Mouse (Mus musculus): ENCODE measurements around the gene Pate4. TPM values are rescaled to one million over a fixed set of nuclear protein-coding genes. Genes with fewer than 3 reads are reported as not detected.
"Not testable (repeated sequence)": the region's sequence is repeated elsewhere in the genome, so short reads cannot be mapped to it uniquely, and the experiment has no call there.

Gene Pate4
- total RNA-seq (2014; fragmentation: Nextera tagmentation) (not detected in 2 replicates), total RNA-seq (2017) (not detected in 2 replicates)

DNA sequence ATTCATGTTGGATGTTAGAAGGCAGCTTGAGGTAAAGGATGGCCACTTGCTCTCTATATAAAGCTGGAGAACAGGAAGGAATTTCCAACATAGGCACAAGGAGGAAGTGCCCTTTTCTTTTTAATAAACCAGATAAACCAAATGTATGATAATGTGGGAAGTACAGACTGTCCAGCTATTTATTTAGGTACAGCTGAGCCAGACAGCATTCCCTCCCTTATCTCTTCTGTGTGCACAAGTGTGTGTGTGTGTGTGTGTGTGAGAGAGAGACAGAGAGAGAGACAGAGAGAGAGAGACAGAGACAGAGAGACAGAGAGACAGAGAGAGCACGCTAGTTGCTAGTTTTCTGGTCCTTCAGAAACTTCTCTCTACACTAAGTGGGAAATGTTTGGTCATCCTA lies at the start of gene Pate4:
Gene Pate4 (minus strand): TSS at position 101 of the 400 bp plus-strand sequence.
- no peak for ATAC-seq (replicated peaks; ENCODE audit: poor library complexity, severe bottlenecking)

DNA sequence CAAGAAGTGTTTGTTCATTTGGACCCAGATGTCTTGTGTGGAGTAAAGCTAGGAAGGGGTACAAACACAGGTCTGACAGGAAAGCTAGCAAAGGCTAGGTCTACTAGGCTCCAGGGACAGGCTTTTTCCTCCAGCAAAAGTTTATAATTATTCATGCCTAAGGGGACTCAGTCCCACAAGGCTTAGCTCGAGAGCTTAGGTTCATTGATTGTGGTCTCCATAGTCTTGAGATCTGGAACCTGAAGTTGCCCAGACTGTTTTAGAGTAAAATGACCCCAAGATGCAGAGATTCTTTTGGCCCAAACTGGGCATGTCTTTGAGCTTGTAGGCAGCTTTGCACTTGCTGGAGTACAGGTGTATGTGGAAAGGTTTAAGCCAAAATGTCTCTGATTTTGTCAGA lies 36.4 kb upstream of the Pate4 start, which contains the start of gene Pate3:
Gene Pate3 (minus strand): TSS at position 101 of the 400 bp plus-strand sequence.
- ATAC-seq (replicated peaks; ENCODE audit: poor library complexity, severe bottlenecking), result no peak

DNA sequence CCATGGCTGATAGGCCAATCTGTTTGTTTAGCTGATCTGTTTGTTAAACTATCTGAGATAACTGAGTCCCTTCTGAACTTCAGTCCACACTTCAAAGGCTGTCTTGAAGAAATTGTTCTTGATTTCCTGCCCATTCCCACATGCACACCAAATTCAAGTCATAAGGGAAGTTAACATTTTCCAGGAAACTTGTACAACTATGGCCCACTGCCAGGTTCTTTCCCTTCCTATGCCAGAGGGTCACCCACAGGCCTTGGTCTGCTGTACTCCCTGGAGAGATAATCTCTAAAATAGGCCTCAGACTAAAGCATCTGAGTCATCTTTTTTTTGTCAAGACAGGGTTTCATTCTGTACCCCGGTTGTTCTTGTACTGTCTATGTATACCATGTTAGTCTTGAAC lies 21.2 kb upstream of the Pate4 start:
- ATAC-seq (replicated peaks; ENCODE audit: poor library complexity, severe bottlenecking), result no peak

DNA sequence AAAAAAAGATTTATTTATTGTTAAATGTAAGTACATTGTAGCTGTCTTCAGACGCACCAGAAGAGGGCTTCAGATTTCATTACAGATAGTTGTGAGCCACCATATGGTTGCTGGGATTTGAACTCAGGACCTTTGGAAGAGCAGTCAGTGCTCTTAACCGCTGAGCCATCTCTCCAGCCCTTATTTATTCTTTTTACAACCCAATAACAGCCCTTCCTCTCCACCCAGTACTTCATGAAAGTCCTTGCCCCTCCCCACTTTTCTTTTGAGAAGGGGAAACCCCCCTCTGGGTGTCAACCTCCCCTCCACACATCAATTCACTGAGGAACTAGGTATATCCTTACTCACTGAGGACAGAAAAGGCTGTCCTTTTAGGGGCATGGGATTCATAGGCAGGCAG lies 5.0 kb upstream of the Pate4 start:
- not testable (repeated sequence) for ATAC-seq (replicated peaks; ENCODE audit: poor library complexity, severe bottlenecking)

GRCm38 (mm10) chr9:35614005-35614404 lies 2.3 kb upstream of the Pate4 start:
- ATAC-seq (replicated peaks; ENCODE audit: poor library complexity, severe bottlenecking), result no peak; the same call in 1 of the 2 replicates

- ATAC-seq (replicated peaks; ENCODE audit: poor library complexity, severe bottlenecking), result no peak
These were observed 3.9 kb downstream of the Pate4 start for GRCm38 (mm10) chr9:35607647-35608405.

DNA sequence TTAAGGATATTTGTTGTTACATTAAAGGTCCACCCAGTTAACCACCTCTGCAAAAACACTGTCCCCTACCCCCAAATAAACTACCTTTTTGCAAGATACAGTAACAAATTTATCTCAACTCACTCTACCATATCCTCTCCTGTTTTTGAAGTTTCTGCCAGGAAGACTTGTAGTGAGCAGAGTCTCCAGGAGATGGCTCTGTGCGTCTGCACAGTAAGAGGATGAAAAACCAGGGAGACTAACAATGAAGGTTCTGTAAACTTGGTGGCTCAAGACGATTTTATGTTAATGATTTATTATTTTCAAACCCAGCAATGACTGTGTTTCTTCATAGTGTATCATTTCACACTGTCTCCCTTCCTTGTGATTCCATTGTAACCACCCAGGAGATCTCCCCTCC lies 18.8 kb downstream of the Pate4 start:
- ATAC-seq (replicated peaks; ENCODE audit: poor library complexity, severe bottlenecking), result peak; percentile 56

- ATAC-seq (replicated peaks; ENCODE audit: poor library complexity, severe bottlenecking), result peak; percentile 65; the same call in 1 of the 2 replicates
These were observed 24.1 kb downstream of the Pate4 start for GRCm38 (mm10) chr9:35587674-35588073.

DNA sequence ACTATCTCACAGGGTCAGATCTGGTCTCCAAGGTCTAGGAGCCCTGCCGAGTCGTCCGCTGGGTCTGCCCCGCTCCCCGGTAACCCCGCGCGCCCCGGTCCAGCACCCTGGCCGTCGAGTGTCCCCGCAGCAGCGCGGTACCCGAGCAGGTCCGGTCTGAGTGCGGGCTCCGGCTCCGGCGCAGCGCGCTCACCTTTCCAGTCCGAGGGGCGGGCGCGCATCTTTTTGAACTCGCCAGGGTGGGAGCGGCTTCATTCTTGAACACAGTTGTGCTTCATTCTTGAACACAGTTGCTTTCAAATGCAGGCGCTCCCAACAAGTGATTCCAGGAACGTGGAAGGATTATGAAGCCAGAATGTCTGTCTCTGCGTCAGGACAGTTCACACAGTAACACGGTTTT lies 37.3 kb downstream of the Pate4 start:
- no peak for ATAC-seq (replicated peaks; ENCODE audit: poor library complexity, severe bottlenecking)

DNA sequence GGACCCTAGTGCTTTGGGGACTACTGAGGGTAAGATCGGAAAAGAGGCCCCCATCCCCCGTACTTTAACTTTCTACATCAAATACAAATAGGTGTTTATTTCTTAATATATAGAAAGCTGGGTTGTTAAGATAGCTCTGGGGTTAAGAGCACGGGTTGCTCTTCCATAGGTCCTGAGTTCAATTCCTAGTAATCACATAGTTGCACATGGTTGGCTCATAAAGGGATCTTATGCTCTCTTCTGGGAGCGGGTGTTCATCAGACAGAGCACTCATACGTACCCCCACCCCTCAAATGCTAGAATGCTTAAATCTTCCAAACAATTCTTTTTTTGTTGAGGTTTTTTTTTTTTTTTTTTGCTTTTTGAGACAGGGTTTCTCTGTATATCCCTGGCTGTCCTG lies 41.1 kb downstream of the Pate4 start:
- no peak for ATAC-seq (replicated peaks; ENCODE audit: poor library complexity, severe bottlenecking)

DNA sequence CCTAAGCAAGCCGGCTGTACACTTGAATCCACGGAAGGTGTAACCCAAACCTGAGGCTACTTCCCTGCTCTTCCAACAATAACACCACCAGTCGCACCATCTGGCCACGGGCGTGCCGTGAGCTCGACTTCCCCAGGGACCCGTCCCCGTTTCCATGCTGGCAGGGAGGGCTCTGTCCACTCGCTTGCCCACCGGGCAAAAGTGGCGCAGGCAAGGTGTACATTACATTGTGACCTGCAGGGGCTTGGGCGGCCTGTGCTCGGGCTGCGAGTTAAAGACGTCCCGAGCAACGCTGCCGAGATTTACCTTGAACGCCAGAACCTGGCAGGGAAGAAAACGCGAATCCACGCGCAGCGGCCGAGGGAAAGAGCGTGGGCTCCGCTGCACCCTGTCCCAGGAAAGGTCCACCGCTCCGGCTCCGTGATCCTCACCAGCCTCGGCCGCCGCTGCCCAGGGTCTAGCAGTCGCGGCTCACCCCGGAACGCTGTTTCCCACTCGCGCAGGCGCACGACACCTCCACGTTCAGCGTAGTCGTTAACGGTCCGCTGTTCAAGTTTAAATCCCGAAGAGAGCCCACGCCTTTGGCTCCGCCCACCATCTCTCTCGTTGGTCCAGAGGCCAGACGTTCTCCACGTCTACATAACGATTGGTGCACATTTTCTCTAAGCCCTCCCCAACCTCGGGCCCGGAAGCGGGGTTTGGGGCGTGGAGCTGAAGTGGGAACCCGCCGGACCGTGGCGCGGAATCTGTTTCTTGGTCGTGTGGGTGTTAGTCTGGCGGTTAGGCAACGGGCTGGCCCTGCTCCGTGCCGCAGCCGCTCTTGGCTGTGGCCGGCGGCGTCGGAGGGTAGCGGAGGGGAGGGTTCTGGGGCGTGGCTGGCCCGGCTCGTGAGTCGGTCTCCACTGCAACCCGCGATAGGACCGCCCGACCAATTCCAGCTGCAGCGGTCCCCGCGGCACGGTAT lies 41.9 kb downstream of the Pate4 start, which contains the start of the genes Pate2 and Hyls1:
Gene Pate2 (plus strand): TSS at position 714 of the 964 bp plus-strand sequence.
Gene Hyls1 (minus strand): TSS at position 828 of the 964 bp plus-strand sequence.
- ATAC-seq (replicated peaks; ENCODE audit: poor library complexity, severe bottlenecking), result peak; percentile 95

- no peak for ATAC-seq (replicated peaks; ENCODE audit: poor library complexity, severe bottlenecking)
These were observed 43.7 kb downstream of the Pate4 start for GRCm38 (mm10) chr9:35567995-35568394.

DNA sequence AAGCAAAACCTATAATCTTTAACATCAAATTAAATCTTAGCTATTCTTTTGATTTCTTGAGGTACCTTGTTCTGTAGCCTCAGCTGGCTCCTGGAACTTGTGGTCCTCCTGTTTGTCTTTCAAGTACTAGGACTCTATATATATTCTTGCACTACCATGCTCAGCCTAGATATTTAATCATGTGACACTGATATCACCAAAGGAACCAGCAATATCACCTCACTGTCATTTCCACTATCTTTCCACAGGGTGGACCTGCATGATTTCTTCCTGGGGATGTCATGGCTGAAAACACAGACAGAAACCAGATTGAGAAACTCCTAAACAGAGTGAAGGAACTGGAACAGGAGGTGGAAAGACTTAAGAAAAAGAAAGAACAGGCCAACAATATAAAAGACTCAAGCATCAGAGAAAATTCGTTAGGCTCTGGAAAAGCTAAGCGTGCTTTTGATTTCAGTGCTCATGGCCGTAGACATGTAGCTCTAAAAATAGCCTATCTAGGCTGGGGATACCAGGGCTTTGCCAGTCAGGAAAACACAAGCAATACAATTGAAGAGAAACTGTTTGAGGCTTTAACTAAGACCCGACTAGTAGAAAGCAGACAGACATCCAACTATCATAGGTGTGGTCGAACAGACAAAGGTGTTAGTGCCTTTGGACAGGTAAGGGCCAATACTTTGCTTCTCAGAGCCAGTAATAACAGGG lies 47.1 kb downstream of the Pate4 start:
- ATAC-seq (replicated peaks; ENCODE audit: poor library complexity, severe bottlenecking), result no peak

DNA sequence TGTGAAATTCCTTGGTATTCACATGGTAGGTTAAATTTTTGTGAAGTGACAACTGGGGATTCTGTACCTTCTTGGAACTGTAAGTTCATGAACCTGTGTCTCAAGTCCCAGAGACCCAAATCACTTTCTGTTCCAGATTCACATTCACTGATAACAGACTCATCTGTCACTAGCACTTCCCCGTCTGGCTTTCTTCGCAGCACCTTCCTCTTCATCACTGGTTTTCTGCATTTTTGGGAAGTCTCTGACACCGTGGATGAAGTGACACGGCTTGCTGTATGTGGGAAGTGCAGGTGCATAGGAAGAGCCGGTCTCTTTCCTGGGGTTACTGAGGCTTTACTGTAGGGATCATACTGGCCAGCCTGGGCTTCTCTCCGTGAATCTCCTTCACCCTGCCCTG lies 50.2 kb downstream of the Pate4 start:
- ATAC-seq (replicated peaks; ENCODE audit: poor library complexity, severe bottlenecking), result no peak

DNA sequence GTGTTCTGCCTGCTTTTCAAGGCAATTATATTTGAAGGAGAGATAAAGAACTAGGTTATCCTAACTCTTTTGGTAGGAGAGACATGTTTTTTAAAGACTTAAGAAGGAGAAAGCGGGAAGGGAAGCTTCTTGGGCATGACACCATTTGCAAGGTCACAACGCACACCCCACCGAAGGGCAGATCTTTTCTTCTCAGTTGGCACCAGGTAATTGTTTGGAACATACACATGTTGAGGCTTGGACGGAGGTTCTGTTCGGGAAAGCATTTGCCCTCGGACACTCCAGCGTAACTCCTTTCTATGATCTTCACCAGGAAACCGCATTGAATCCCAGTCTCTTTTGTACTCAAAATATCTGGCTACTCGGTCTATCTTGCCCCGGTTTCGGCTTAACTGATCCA lies 50.7 kb downstream of the Pate4 start:
- no peak for ATAC-seq (replicated peaks; ENCODE audit: poor library complexity, severe bottlenecking)

- peak; percentile 94 for ATAC-seq (replicated peaks; ENCODE audit: poor library complexity, severe bottlenecking)
These were observed 52.5 kb downstream of the Pate4 start for GRCm38 (mm10) chr9:35559009-35559890.

- peak; percentile 38 for ATAC-seq (replicated peaks; ENCODE audit: poor library complexity, severe bottlenecking)
These were observed 53.3 kb downstream of the Pate4 start, which contains the start of the genes Ddx25 and Pus3 for GRCm38 (mm10) chr9:35558257-35559008. Ddx25 (minus strand) TSS chr9:35558528. Pus3 (plus strand) TSS chr9:35558595.

Measured in granulocyte monocyte progenitor cell, adult 5-6 weeks (primary cell).